Mouse (Mus musculus) forebrain, embryonic 16.5 days (tissue): ENCODE results near the gene Txndc9. TPM values are rescaled to one million over a fixed set of nuclear protein-coding genes. Genes with fewer than 3 reads are reported as not detected.

Experiments
- ATAC-seq: fragments of 200-750 bp; cut with Nextera tagmentation; 2 replicates; pipeline ENCODE4 v1.8.0; 2017; ENCODE audit warnings: mild to moderate bottlenecking, moderate library complexity
- H3K27ac ChIP-seq: fragments of 300-500 bp; sonication (generic); 2 replicates; pipeline ENCODE4 v1.5.1; 2014; ENCODE audit warnings: low read length, control low read depth
- H3K27me3 ChIP-seq: fragments of 300-500 bp; sonication (generic); replicated peaks from 2 replicates; pipeline ENCODE4 v1.6.1; 2014; ENCODE audit warnings: low read length; ENCODE audit not compliant: control insufficient read depth, insufficient read depth
- H3K36me3 ChIP-seq: fragments of 300-500 bp; sonication (generic); 2 replicates; pipeline ENCODE4 v1.6.1; 2014; ENCODE audit not compliant: control insufficient read depth, insufficient read depth
- H3K4me1 ChIP-seq: fragments of 300-500 bp; sonication (generic); replicated peaks from 2 replicates; pipeline ENCODE4 v1.6.1; 2014; ENCODE audit warnings: low read length; ENCODE audit not compliant: control insufficient read depth, insufficient read depth
- H3K4me2 ChIP-seq: fragments of 300-500 bp; sonication (generic); 2 replicates; pipeline ENCODE4 v1.6.1; 2014; ENCODE audit warnings: mild to moderate bottlenecking, low read length, control low read depth
- H3K4me3 ChIP-seq: fragments of 300-500 bp; sonication (generic); replicated peaks from 2 replicates; pipeline ENCODE4 v1.5.1; 2014; ENCODE audit warnings: mild to moderate bottlenecking, low read length, control low read depth
- H3K9ac ChIP-seq: fragments of 300-500 bp; sonication (generic); replicated peaks from 2 replicates; pipeline ENCODE4 v1.6.1; 2014; ENCODE audit warnings: low read depth, low read length, control low read depth
- H3K9me3 ChIP-seq: fragments of 300-500 bp; sonication (generic); 2 replicates; pipeline ENCODE4 v1.6.1; 2016; ENCODE audit warnings: low read length; ENCODE audit not compliant: control insufficient read depth
- WGBS: fragments of 180-500 bp; shearing (Covaris S2); extraction: QIAGEN DNeasy Blood & Tissue Kit; methylation state at CpG from one replicate; pipeline ENCODE4 v1.1.7; 2014; 5-methylcytosine and 5-hydroxymethylcytosine counted together
- polyA plus RNA-seq: library from polyadenylated mRNA; unstranded; fragments of >200 nt; fragmentation: Nextera tagmentation; extraction: Ambion mirVana; gene quantifications from 2 replicates; pipeline ENCODE4 v1.2.1, GENCODE M21; 2015

Gene Txndc9
- polyA plus RNA-seq, 1 experiment from 2014 or later: 137 TPM

DNA sequence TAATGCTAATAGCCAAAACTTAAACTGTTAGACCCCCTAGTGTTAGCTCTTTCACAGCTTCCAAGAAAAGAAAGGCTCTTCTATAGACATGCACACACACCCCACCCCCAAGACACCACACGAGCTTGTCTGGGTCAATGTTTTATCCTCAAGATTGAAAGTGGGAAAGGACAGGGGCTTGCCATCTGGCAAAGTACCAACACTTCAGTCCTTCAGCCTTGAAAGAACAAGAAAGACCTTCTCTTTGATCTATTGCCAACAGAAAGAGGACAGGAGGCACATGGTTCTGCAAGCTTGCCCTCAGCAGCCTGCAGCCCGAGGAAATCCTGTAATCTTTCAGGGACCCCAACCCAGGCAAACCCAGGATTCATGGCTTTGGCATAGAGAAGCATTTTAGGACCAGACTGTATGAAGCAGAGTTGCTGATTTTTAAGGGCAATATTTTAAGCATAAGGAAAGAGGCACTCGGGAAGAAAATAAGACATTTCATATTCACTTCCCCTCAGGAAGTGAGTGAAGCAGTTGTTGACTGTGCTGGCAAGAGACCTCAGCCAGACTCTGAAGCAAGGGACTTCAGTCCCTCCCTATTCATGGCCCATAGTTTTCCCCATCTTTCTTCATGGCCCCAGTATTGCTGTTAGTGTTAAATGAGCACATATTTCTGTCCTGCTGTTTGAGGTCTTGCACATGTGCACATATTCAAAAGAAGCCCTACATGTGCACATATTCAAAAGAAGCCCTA, 40.8 kb downstream of the Txndc9 start:
- Histone ChIP-seq H3K9me3 (no peaks in the 10 kb centered on the region), H3K4me3 (no peak overlapping the region), H3K27me3 (no peaks in the 10 kb centered on the region), H3K9ac (no peak overlapping the region), H3K36me3 (no peaks in the 10 kb centered on the region), H3K4me1 (peaks cover 4% of the 10 kb centered on the region; the same call in 1 of the 2 replicates), H3K4me2 (no peak overlapping the region), H3K27ac (no peak overlapping the region)
- no peak for ATAC-seq
- 23% methylated on average over 3 of the region's 3 CpGs for whole genome bisulfite sequencing

GRCm38 (mm10) chr1:37955251-37955650, 42.4 kb downstream of the Txndc9 start:
- Histone ChIP-seq H3K36me3 (no peaks in the 10 kb centered on the region), H3K9me3 (no peaks in the 10 kb centered on the region), H3K9ac (no peak overlapping the region), H3K4me3 (no peak overlapping the region), H3K4me2 (no peak overlapping the region), H3K27ac (no peak overlapping the region), H3K4me1 (peaks cover 4% of the 10 kb centered on the region; the same call in 1 of the 2 replicates), H3K27me3 (no peaks in the 10 kb centered on the region)
- ATAC-seq: no peak
- 91% methylated on average over 2 of the region's 2 CpGs for WGBS

DNA sequence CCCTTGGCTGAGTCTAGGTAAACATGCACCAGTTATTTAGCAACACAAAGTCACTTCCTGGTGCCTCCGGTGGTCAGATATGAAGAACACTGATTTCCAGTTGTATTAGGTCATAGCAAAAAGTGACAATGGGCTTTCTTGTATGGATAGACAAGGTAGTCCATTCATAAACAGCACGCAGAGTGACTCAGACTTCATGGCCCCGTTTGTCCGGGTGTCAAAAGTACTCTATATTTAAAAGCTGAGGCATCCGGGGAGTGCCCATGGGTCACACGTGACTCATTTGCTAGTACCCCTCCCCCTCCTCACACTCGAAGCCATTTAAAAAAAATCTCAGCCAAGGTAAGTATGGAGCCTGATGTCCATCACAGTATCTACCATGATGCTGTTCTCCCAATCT, 42.9 kb downstream of the Txndc9 start:
- no peaks in the 10 kb centered on the region for H3K36me3 ChIP-seq
- H3K27ac ChIP-seq: no peak overlapping the region
- no peaks in the 10 kb centered on the region for H3K9me3 ChIP-seq
- no peak overlapping the region for H3K4me3 ChIP-seq
- H3K9ac ChIP-seq: no peak overlapping the region
- 88% methylated on average over 7 of the region's 7 CpGs for WGBS
- ATAC-seq: no peak
- no peaks in the 10 kb centered on the region for H3K27me3 ChIP-seq
- no peak overlapping the region for H3K4me2 ChIP-seq
- H3K4me1 ChIP-seq: peaks cover 4% of the 10 kb centered on the region; the same call in 1 of the 2 replicates

GRCm38 (mm10) chr1:37948906-37949305, 48.8 kb downstream of the Txndc9 start:
- H3K4me3 ChIP-seq: no peak overlapping the region
- H3K27me3 ChIP-seq: no peaks in the 10 kb centered on the region
- H3K36me3 ChIP-seq: no peaks in the 10 kb centered on the region
- H3K4me2 ChIP-seq: no peak overlapping the region
- no peaks in the 10 kb centered on the region for H3K9me3 ChIP-seq
- 83% methylated on average over 2 of the region's 2 CpGs for WGBS
- no peak for ATAC-seq
- H3K4me1 ChIP-seq: no peaks in the 10 kb centered on the region
- H3K27ac ChIP-seq: no peak overlapping the region
- no peak overlapping the region for H3K9ac ChIP-seq

Other genes with a start within 250 kb of the Txndc9 start
- 24.9 and 26.0 TPM in 2 replicates for gene Tsga10, start 131.5 kb downstream of the Txndc9 start, polyA plus RNA-seq
- 9.2 and 9.5 TPM in 2 replicates for gene Lipt1, start 126.2 kb downstream of the Txndc9 start, polyA plus RNA-seq
- gene Mitd1, start 107.5 kb downstream of the Txndc9 start, polyA plus RNA-seq: 18.5 and 19.0 TPM in 2 replicates
- 251 and 262 TPM in 2 replicates for gene Mrpl30, start 107.4 kb downstream of the Txndc9 start, polyA plus RNA-seq
- gene Lyg2, start 81.4 kb downstream of the Txndc9 start, polyA plus RNA-seq: not detected in 2 replicates
- not detected in 2 replicates for gene Lyg1, start 40.1 kb downstream of the Txndc9 start, polyA plus RNA-seq
- 22.3 and 23.0 TPM in 2 replicates for gene Eif5b, start 117 bp upstream of the Txndc9 start, polyA plus RNA-seq
- gene Rev1, start 131.9 kb upstream of the Txndc9 start, polyA plus RNA-seq: 38.8 and 40.1 TPM in 2 replicates